Mouse (Mus musculus) liver, embryonic 14.5 days (tissue): Measurements from ENCODE around the gene Dock4. TPM values are rescaled to one million over a fixed set of nuclear protein-coding genes. Genes with fewer than 3 reads are reported as not detected.

Source experiments
- ATAC-seq: fragments of 200-750 bp; cut with Nextera tagmentation; 2 replicates; pipeline ENCODE4 v1.8.0; 2017; ENCODE audit warnings: moderate number of reproducible peaks, mild to moderate bottlenecking, moderate library complexity; ENCODE audit not compliant: insufficient read depth
- DNase-seq, 3 experiments: peaks; one replicate each; pipeline ENCODE4 v3.0.0-alpha.2; 2012 to 2013; ENCODE audit warnings: low read depth in 3 of 3, low spot score in 3 of 3
- H3K27ac ChIP-seq: fragments of 300-500 bp; sonication (generic); 2 replicates; pipeline ENCODE4 v1.5.1; 2014; ENCODE audit warnings: moderate library complexity, mild to moderate bottlenecking, control low read depth, inconsistent platforms
- H3K27me3 ChIP-seq: fragments of 300-500 bp; sonication (generic); 2 replicates; pipeline ENCODE4 v1.6.1; 2014; ENCODE audit warnings: mild to moderate bottlenecking, low read length, moderate library complexity; ENCODE audit not compliant: control insufficient read depth, insufficient read depth
- H3K36me3 ChIP-seq: fragments of 300-500 bp; sonication (generic); replicated peaks from 2 replicates; pipeline ENCODE4 v1.6.1; 2014; ENCODE audit warnings: low read depth; ENCODE audit not compliant: control insufficient read depth, insufficient read depth
- H3K4me1 ChIP-seq, 2 experiments: fragments of 200-500 bp in 1 of 2; fragments of 300-500 bp in 1 of 2; sonication (generic) in 1 of 2; replicated peaks; 2 replicates each; pipeline ENCODE4 v1.6.1; 2012 to 2014; ENCODE audit warnings: antibody characterized with exemption in 1 of 2, inconsistent platforms in 1 of 2, low read length in 1 of 2; ENCODE audit not compliant: control insufficient read depth in 2 of 2, insufficient read depth in 2 of 2
- H3K4me2 ChIP-seq: fragments of 300-500 bp; sonication (generic); 2 replicates; pipeline ENCODE4 v1.6.1; 2014; ENCODE audit warnings: low read depth, mild to moderate bottlenecking, control low read depth, moderate library complexity
- H3K4me3 ChIP-seq, 2 experiments: fragments of 200-500 bp in 1 of 2; fragments of 300-500 bp in 1 of 2; sonication (generic) in 1 of 2; 2 replicates each; pipeline ENCODE4 v1.5.1; 2012 to 2014; ENCODE audit warnings: low read depth in 2 of 2, low read length in 2 of 2, mild to moderate bottlenecking in 2 of 2, control low read depth in 1 of 2, inconsistent platforms in 1 of 2, moderate library complexity in 1 of 2; ENCODE audit not compliant: insufficient read depth in 1 of 2
- H3K9ac ChIP-seq: fragments of 300-500 bp; sonication (generic); replicated peaks from 2 replicates; pipeline ENCODE4 v1.6.1; 2014; ENCODE audit warnings: mild to moderate bottlenecking, control low read depth, moderate library complexity
- H3K9me3 ChIP-seq: fragments of 300-500 bp; sonication (generic); 2 replicates; pipeline ENCODE4 v1.6.1; 2016; ENCODE audit warnings: low read length, mixed read lengths; ENCODE audit not compliant: control insufficient read depth
- CTCF ChIP-seq: IDR thresholded peaks from 2 replicates; pipeline ENCODE4 v1.5.1; 2016; ENCODE audit warnings: antibody characterized with exemption, low read depth, control low read depth
- EP300 ChIP-seq: IDR thresholded peaks from 2 replicates; pipeline ENCODE4 v1.6.1; 2016; ENCODE audit warnings: antibody characterized with exemption, low read depth
- WGBS: fragments of 180-500 bp; shearing (Covaris S2); extraction: QIAGEN DNeasy Blood & Tissue Kit; methylation state at CpG from one replicate; pipeline ENCODE4 v1.1.7; 2014; ENCODE audit not compliant: insufficient replicate concordance; 5-methylcytosine and 5-hydroxymethylcytosine counted together
- polyA plus RNA-seq, 2 experiments: library from polyadenylated mRNA; depleted of rRNA in 1 of 2; stranded (reverse) in 1 of 2; unstranded in 1 of 2; fragments of >200 nt; fragmentation: Nextera tagmentation in 1 of 2; extraction: Ambion mirVana in 1 of 2; gene quantifications; 2 replicates each; pipeline versions ENCODE4 v1.2.1 to v1.2.3; 2012 to 2014

Dock4 gene
- polyA plus RNA-seq, 2 experiments, result 0.49 to 0.57 TPM

- no peak overlapping the region for H3K9ac ChIP-seq
- 56% methylated on average over 8 of the region's 8 CpGs for WGBS
- ATAC-seq, result no peak
- no peak overlapping the region for H3K4me3 ChIP-seq
- no peak for TF ChIP-seq CTCF
- TF ChIP-seq EP300, result no peak
- no peak overlapping the region for H3K4me2 ChIP-seq
- H3K27me3 ChIP-seq, result no peaks in the 10 kb centered on the region
- H3K4me1 ChIP-seq, result no peaks in the 10 kb centered on the region
- H3K9me3 ChIP-seq, result no peaks in the 10 kb centered on the region
- no peaks in the 10 kb centered on the region for H3K36me3 ChIP-seq
- DNase-seq, result no peak
- H3K27ac ChIP-seq, result no peak overlapping the region
Measured at GRCm38 (mm10) chr12:40508416-40508815, 62.7 kb downstream of the Dock4 start.

GRCm38 (mm10) chr12:40511643-40512369 is 66.1 kb downstream of the Dock4 start:
- no peak for ATAC-seq
- H3K4me2 ChIP-seq, result no peak overlapping the region
- 53% methylated on average over 8 of the region's 8 CpGs for whole genome bisulfite sequencing
- H3K27ac ChIP-seq, result no peak overlapping the region
- no peak overlapping the region for H3K9ac ChIP-seq
- H3K36me3 ChIP-seq, result no peaks in the 10 kb centered on the region
- H3K9me3 ChIP-seq, result no peaks in the 10 kb centered on the region
- H3K4me3 ChIP-seq, result no peak overlapping the region
- TF ChIP-seq EP300 (no peak), CTCF (no peak)
- H3K4me1 ChIP-seq, result no peaks in the 10 kb centered on the region; a peak in 1 of 4 replicates
- no peak for DNase-seq
- H3K27me3 ChIP-seq, result no peaks in the 10 kb centered on the region

GRCm38 (mm10) chr12:40512370-40512693 is 66.6 kb downstream of the Dock4 start:
- no peaks in the 10 kb centered on the region for H3K9me3 ChIP-seq
- TF ChIP-seq EP300, result no peak
- no peak for TF ChIP-seq CTCF
- H3K27me3 ChIP-seq, result no peaks in the 10 kb centered on the region
- H3K4me1 ChIP-seq, result no peaks in the 10 kb centered on the region; a peak in 1 of 4 replicates
- no peak overlapping the region for H3K4me3 ChIP-seq
- DNase-seq (no peak), ATAC-seq (no peak)
- no peak overlapping the region for H3K9ac ChIP-seq
- 52% methylated on average over 2 of the region's 2 CpGs for WGBS
- no peaks in the 10 kb centered on the region for H3K36me3 ChIP-seq
- no peak overlapping the region for H3K4me2 ChIP-seq
- no peak overlapping the region for H3K27ac ChIP-seq

GRCm38 (mm10) chr12:40512994-40513393 is 67.2 kb downstream of the Dock4 start:
- H3K27ac ChIP-seq, result no peak overlapping the region
- no peaks in the 10 kb centered on the region; a peak in 1 of 4 replicates for H3K4me1 ChIP-seq
- no peak overlapping the region for H3K4me2 ChIP-seq
- H3K4me3 ChIP-seq, result no peak overlapping the region
- no peak for DNase-seq
- TF ChIP-seq CTCF (no peak), EP300 (no peak)
- no peaks in the 10 kb centered on the region for H3K36me3 ChIP-seq
- ATAC-seq, result no peak
- no peaks in the 10 kb centered on the region for H3K9me3 ChIP-seq
- H3K27me3 ChIP-seq, result no peaks in the 10 kb centered on the region
- no peak overlapping the region for H3K9ac ChIP-seq
- 64% methylated on average over 7 of the region's 7 CpGs for WGBS

GRCm38 (mm10) chr12:40514021-40514420 is 68.3 kb downstream of the Dock4 start:
- Histone ChIP-seq H3K27me3 (no peaks in the 10 kb centered on the region), H3K27ac (no peak overlapping the region), H3K36me3 (no peaks in the 10 kb centered on the region), H3K9me3 (no peaks in the 10 kb centered on the region), H3K4me2 (no peak overlapping the region), H3K4me3 (no peak overlapping the region), H3K4me1 (no peaks in the 10 kb centered on the region; a peak in 1 of 4 replicates), H3K9ac (no peak overlapping the region)
- 60% methylated on average over 6 of the region's 6 CpGs for WGBS
- ATAC-seq, result no peak
- TF ChIP-seq EP300 (no peak), CTCF (no peak)
- DNase-seq, result no peak
